Mouse (Mus musculus) brain, embryonic 14.5 days (tissue): ENCODE data around the gene Gpx5. TPM values are rescaled to one million over a fixed set of nuclear protein-coding genes. Genes with fewer than 3 reads are reported as not detected.
"Not testable (repeated sequence)": the region's sequence is repeated elsewhere in the genome, so short reads cannot be mapped to it uniquely, and the experiment has no call there.

ENCODE experiments used
- DNase-seq: peaks from one replicate; pipeline ENCODE4 v3.0.0-alpha.2; 2011; ENCODE audit warnings: low read depth
- CTCF ChIP-seq: fragments of 200-500 bp; IDR thresholded peaks from 2 replicates; pipeline ENCODE4 v1.5.1; 2012; ENCODE audit warnings: inconsistent platforms, mild to moderate bottlenecking, moderate library complexity, borderline replicate concordance; ENCODE audit not compliant: insufficient read depth, insufficient read length; ENCODE audit errors: extremely low read depth
- POLR2A ChIP-seq: fragments of 200-500 bp; IDR thresholded peaks from 2 replicates; pipeline ENCODE4 v1.6.1; 2012; ENCODE audit warnings: mild to moderate bottlenecking, inconsistent platforms, borderline replicate concordance; ENCODE audit not compliant: poor library complexity, insufficient read depth, insufficient read length, severe bottlenecking; ENCODE audit errors: extremely low read depth
- polyA plus RNA-seq: library from polyadenylated mRNA; depleted of rRNA; stranded (reverse); fragments of >200 nt; gene quantifications from 2 replicates; pipeline ENCODE4 v1.2.3, GENCODE M21; 2012; rRNA removed

Gene Gpx5
- polyA plus RNA-seq, 1 experiment, result 0.08 TPM

DNA sequence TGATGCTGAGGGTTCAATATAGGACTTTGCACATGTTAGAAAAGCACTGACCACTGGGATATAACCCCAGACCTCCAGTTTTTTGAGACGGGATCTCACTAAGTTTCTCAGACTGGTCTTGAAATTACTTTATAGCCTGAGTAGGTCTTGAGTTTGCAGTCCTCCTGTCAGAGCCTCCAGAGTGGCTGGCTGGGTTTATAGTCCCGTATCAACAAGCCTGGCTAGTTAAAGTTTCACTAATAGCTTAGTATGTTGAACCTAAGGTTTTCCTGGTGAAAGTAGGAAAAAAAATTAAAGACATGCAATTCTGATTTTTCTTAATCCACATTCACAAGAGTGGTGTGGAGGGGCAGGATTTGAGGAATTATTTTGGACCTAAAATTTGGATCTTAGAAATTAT is 46.3 kb downstream of the Gpx5 start:
- DNase-seq, result no peak
- TF ChIP-seq CTCF (no peak), POLR2A (no peak)

DNA sequence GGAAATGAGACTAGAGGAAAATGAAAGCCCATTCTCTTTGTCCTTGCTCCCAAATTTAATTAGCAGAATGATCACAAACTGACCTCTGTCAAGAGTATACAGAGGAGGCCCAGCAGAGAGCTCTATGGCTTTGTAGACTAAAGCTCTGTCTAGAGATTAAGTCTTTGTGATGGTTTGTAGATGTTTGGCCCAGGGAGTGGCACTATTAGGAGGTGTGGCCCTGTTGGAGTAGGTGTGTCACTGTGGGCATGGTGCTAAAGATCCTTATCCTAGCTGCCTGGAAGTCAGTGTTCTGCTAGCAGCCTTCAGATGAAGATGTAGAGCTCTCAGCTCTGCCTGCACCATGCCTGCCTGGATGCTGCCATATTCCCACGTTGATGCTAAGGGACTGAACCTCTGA is 47.6 kb downstream of the Gpx5 start:
- DNase-seq, result not testable (repeated sequence)

DNA sequence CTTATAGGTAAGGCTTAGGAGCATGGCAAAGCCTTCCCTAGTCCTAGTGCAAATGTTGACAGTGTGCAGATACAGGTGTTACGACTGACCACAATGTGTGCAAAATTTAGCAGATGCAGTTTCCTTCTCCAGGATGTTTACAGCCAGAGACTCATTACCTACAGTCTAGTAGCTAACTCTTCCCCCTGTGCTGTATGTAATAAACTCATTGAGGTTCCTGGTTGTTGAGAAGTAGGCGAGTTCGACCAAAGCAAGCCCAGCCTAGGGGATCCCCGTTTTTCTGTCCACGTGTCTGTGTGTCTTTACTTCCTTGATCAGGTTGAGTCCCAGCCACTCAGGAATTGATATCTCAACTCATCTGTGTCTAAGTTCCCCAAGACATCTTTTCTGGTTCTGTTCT is 48.4 kb downstream of the Gpx5 start:
- no peak for TF ChIP-seq CTCF
- TF ChIP-seq POLR2A, result no peak
- DNase-seq, result no peak

DNA sequence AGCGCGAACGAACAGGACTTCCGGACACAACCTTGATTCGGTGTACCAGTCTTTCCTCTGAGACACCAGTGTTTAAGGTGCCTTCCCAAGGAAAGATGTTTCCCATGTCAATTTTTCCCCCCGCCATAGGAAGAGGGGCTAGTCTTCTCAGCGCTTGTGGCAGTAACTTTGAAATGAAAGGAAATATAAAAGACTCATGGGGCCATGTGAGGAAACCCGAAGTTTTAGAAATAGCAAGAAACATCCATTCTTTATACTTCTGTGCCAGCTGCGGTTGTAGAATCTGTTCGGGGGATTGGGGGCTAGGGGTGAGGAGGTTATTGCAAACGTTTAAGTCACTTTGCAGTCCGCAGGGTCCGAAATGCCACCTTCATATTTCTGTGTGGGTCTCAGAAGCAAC is 49.3 kb downstream of the Gpx5 start:
- TF ChIP-seq CTCF, result no peak
- TF ChIP-seq POLR2A, result no peak

DNA sequence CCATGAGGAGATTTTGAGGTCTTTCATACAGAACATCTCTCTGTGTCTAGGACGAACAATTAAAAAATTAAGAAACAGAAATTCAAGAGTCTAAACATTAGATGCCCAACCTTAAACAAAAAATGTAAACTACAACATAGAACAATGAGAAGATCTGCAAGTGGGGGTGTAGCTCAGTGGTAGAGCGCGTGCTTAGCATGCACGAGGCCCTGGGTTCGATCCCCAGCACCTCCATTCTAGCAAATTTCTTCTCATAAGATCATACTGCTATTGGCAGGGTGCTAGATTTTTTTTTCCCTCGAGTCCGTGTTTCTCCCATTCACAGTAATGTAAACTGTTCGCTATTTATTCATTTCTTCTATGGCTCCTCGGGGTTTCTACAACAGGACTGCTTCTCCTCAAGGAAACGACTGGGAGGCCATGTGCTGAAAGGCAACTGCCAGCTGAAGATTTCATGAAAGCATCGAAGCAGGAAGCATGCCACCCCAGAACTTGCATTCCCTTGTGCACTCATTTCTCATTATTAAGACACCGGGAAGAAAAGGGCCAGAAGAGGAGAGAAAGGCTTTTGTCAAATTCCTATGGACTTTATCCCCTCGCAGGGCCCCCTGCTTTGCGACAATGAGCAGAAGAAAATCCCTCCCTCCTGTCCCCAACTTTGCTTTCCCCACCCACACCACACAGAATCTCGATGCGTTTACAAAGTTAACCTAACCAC is 50.0 kb downstream of the Gpx5 start:
- no peak for DNase-seq
- TF ChIP-seq POLR2A (no peak), CTCF (no peak)

More for the DNA sequence above, 49.3 kb downstream of the Gpx5 start:
- no peak for DNase-seq

DNA sequence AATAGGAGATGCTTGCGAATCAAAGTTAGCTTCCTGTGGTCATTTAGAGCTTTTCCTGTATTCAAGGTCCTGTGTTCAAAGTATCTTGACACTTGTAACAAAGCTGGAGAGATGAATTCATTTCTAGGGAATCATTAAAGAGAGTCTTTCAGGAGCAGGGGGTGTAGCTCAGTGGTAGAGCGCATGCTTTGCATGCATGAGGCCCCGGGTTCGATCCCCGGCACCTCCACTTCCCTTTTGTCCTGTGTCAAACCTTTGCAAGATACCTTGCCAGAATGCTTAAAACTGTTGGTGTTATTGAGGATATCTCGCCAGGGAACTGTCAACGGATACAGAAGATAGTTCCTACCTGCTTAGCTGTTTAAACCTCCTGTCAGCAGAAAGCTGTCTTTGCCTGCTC is 51.7 kb downstream of the Gpx5 start:
- no peak for TF ChIP-seq CTCF
- TF ChIP-seq POLR2A, result no peak

DNA sequence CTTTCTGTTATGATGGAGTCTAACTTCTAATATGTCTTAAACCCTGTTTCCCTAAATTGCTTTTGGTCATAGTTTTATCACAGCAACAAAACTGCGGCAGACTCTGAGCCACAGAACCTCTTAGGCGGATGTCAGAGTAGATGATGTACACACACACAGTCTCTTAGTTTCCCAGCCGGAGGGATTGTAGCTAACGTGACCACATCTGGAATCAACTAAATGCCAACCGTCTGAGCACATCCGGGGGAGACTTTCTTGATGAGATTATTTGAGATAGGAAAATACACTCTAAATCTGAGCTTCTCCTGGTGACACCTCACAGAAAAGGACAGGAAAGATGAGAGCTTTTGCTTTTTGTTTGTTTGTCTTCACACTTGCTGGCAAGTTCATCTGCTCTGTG is 55.4 kb downstream of the Gpx5 start:
- DNase-seq, result no peak
- TF ChIP-seq CTCF (no peak), POLR2A (no peak)

More for the DNA sequence above, 51.7 kb downstream of the Gpx5 start:
- DNase-seq, result peak; percentile 40

DNA sequence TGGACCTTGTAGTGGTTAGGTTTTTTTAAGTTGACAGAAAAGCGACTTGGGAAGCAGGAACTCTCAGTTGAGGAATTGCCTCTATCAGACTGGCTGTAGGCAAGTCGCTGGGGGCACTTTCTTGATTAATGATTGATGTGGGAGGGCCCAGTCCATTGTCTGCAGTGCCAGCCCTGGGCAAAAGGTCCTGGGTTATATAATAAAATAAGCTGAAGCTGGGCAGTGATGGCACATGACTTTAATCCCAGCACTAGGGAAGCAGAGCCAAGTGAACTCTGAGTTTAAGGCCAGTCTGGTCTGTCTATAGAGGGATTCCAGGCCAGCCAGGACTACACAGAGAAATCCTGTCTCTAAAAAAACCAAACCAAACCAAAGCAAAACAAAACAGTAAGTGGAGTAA is 55.8 kb downstream of the Gpx5 start:
- TF ChIP-seq CTCF (no peak), POLR2A (no peak)
- DNase-seq, result no peak

Other genes starting within 250 kb of the Gpx5 start
- not detected in 2 replicates for gene Olfr1370, start 217.8 kb downstream of the Gpx5 start, polyA plus RNA-seq
- not detected in 2 replicates for gene Olfr1369-ps1, start 181.2 kb downstream of the Gpx5 start, polyA plus RNA-seq
- gene Olfr263, start 163.1 kb downstream of the Gpx5 start, polyA plus RNA-seq, result not detected in 2 replicates
- not detected in 2 replicates for gene Olfr1368, start 146.9 kb downstream of the Gpx5 start, polyA plus RNA-seq
- 67.8 and 78.2 TPM in 2 replicates for gene Trim27, start 113.3 kb downstream of the Gpx5 start, polyA plus RNA-seq
- gene Gpx6, start 19.4 kb upstream of the Gpx5 start, polyA plus RNA-seq, result 0.11 TPM in 1 of 2 replicates, not detected in the other
- gene Olfr1367, start 54.2 kb upstream of the Gpx5 start, polyA plus RNA-seq, result not detected in 2 replicates
- 9.5 and 10.2 TPM in 2 replicates for gene Zscan12, start 70.1 kb upstream of the Gpx5 start, polyA plus RNA-seq
- 70.2 and 89.7 TPM in 2 replicates for gene Zkscan3, start 110.0 kb upstream of the Gpx5 start, polyA plus RNA-seq
- 4.1 and 4.9 TPM in 2 replicates for gene Pgbd1, start 148.3 kb upstream of the Gpx5 start, polyA plus RNA-seq
- 35.6 and 36.7 TPM in 2 replicates for gene Zscan26, start 161.0 kb upstream of the Gpx5 start, polyA plus RNA-seq
- 1.2 TPM in 2 replicates for gene Nkapl, start 175.8 kb upstream of the Gpx5 start, polyA plus RNA-seq
- 4.7 and 5.7 TPM in 2 replicates for gene Zkscan4, start 186.2 kb upstream of the Gpx5 start, polyA plus RNA-seq
- not detected in 2 replicates for gene Gm10065, start 186.7 kb upstream of the Gpx5 start, polyA plus RNA-seq
- gene AK157302, start 202.5 kb upstream of the Gpx5 start, polyA plus RNA-seq, result 0.24 and 0.55 TPM in 2 replicates
- 7.3 and 7.5 TPM in 2 replicates for gene Gm11273, start 208.7 kb upstream of the Gpx5 start, polyA plus RNA-seq
- gene Zkscan8, start 238.4 kb upstream of the Gpx5 start, polyA plus RNA-seq, result 11.4 and 12.0 TPM in 2 replicates